Mouse (Mus musculus) kidney, adult 2 months (tissue): Measurements from ENCODE around the gene Tfec.

Experiments
- CTCF ChIP-seq: fragments of 200-500 bp; conservative IDR thresholded peaks from 2 replicates; pipeline ENCODE4 v1.5.1; 2011; ENCODE audit warnings: low read depth, mild to moderate bottlenecking, control low read depth, low read length, moderate library complexity, mixed read lengths; ENCODE audit not compliant: insufficient read depth, insufficient read length
- POLR2A ChIP-seq: fragments of 200-500 bp; IDR thresholded peaks from one replicate; pipeline ENCODE4 v1.6.1; 2011; ENCODE audit warnings: low read depth, low read length, control low read depth

- TF ChIP-seq POLR2A, result no peak
- TF ChIP-seq CTCF, result no peak
These were observed 49.6 kb upstream of the Tfec start for GRCm38 (mm10) chr6:16947837-16948236.
